Mouse (Mus musculus): ENCODE measurements around the gene Mapkapk2. TPM values are rescaled to one million over a fixed set of nuclear protein-coding genes. Genes with fewer than 3 reads are reported as not detected.

Gene Mapkapk2
- polyA plus RNA-seq, 1 experiment from 2014 or later = 60.3 TPM

- peak; percentile 93 for DNase-seq (ENCODE audit: low spot score)
- no peaks in the 10 kb centered on the region for H3K27me3 ChIP-seq (ENCODE audit: insufficient read depth, poor library complexity, severe bottlenecking)
- 29% methylated on average over 11 of the region's 11 CpGs for WGBS
- no peak overlapping the region for H3K27ac ChIP-seq
- no peak overlapping the region for H3K4me3 ChIP-seq
- H3K36me3 ChIP-seq = peaks cover 19% of the 10 kb centered on the region
- peaks cover 27% of the 10 kb centered on the region for H3K4me1 ChIP-seq
- H3K9me3 ChIP-seq = no peaks in the 10 kb centered on the region
Measured at GRCm38 (mm10) chr1:131125987-131126744, 28.5 kb upstream of the Mapkapk2 start.

DNA sequence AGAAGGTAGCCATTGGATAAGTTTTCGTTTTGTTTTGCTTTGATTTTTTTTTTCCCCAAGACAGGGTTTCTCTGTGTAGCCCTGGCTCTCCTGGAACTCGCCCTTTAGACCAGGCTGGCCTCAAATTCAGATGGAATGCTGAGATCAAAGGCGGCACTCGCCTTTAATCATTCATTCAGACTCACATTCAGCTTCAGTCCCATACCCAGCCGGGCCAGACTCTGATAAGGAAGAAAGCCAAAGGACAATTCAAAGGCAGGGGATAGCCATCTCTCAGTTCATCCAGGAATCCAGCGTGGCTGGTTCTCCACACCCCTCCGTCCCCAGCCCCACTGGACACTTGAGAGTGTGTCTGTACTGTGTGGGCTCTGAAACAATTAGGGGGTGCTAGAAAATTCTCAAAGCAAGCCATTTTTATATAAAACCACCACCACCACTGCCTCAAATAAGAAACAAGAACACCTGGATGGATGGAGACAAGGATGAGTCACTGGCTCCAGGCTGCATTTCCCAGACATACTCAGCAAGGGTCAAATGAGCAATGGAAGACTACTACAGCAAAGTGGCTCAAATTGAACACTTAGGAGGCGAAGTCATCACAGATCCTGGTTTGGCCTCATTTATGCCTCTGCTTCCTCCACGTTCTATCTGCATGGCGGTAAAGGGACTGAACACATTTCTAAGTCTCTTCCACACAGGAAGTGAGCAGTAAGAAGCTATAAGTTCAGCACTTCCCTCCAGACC is 26.1 kb upstream of the Mapkapk2 start:
- no peak overlapping the region; the same call in 1 of the 2 replicates for H3K27ac ChIP-seq
- H3K27me3 ChIP-seq (ENCODE audit: insufficient read depth, poor library complexity, severe bottlenecking) = no peaks in the 10 kb centered on the region
- no peak overlapping the region for H3K4me3 ChIP-seq
- peaks cover 33% of the 10 kb centered on the region for H3K4me1 ChIP-seq
- 56% methylated on average over 10 of the region's 10 CpGs for WGBS
- peaks cover 2% of the 10 kb centered on the region for H3K36me3 ChIP-seq
- no peak for DNase-seq (ENCODE audit: low spot score)
- H3K9me3 ChIP-seq = no peaks in the 10 kb centered on the region

DNA sequence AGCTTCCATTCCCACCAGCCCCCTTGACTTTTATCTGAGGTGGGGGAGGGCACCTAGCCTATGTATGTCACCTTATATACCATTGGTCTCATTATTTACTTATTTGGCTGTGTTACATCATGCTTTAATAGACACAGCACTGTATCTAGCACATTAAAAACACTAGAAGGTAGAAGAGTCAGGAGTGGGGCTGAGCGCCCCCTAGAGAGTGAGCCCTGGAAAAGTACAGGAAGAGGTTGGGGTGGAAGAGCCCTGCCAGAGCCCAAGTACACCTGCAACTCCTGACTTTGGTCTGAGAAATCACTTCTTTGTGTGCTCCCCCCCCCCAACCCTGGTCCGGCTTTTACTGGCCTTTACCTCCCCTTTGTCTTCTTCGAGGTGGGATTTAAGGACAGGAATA is 24.4 kb upstream of the Mapkapk2 start:
- H3K27me3 ChIP-seq (ENCODE audit: insufficient read depth, poor library complexity, severe bottlenecking) = no peaks in the 10 kb centered on the region
- WGBS = 35% methylated on average over 3 of the region's 3 CpGs

DNA sequence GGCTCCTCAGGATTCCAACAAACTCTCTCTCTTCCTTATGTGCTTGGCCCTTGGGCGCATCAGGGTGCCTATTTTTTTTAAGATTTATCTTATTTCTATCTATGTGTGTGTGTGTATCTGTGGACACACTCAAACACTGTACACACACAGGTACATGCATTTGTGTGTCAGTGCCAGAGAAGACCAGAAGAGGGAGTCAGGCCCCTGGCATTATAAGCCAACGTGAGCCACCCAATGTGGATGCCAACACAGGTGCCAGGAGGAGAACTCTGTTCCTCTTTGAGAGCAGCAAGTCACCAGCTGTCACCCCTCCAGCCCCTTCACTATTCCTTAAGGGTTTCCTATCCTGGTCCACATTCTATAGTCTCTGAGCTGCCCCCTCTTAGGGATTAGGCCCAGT is 21.4 kb upstream of the Mapkapk2 start:
- DNase-seq (ENCODE audit: low spot score) = no peak
- Histone ChIP-seq H3K36me3 (no peaks in the 10 kb centered on the region), H3K9me3 (no peaks in the 10 kb centered on the region), H3K27me3 (ENCODE audit: insufficient read depth, poor library complexity, severe bottlenecking) (no peaks in the 10 kb centered on the region), H3K4me1 (peaks cover 36% of the 10 kb centered on the region), H3K27ac (no peak overlapping the region), H3K4me3 (no peak overlapping the region)
- WGBS = 69% methylated on average over 2 of the region's 2 CpGs

More for the DNA sequence above, 24.4 kb upstream of the Mapkapk2 start:
- no peak for DNase-seq (ENCODE audit: low spot score)
- Histone ChIP-seq H3K36me3 (no peaks in the 10 kb centered on the region), H3K9me3 (no peaks in the 10 kb centered on the region), H3K4me1 (peaks cover 39% of the 10 kb centered on the region), H3K27ac (no peak overlapping the region), H3K4me3 (no peak overlapping the region)

- peaks cover 32% of the 10 kb centered on the region for H3K4me1 ChIP-seq
- DNase-seq (ENCODE audit: low spot score) = no peak
- H3K36me3 ChIP-seq = no peaks in the 10 kb centered on the region
- no peaks in the 10 kb centered on the region for H3K9me3 ChIP-seq
- no peaks in the 10 kb centered on the region for H3K27me3 ChIP-seq (ENCODE audit: insufficient read depth, poor library complexity, severe bottlenecking)
- H3K27ac ChIP-seq = 0 out of 2 replicates have a peak overlapping the region, but pooled peaks have one; percentile 2
- no peak overlapping the region for H3K4me3 ChIP-seq
- 57% methylated on average over 10 of the region's 10 CpGs for WGBS
Measured at GRCm38 (mm10) chr1:131118530-131118929, 20.9 kb upstream of the Mapkapk2 start.

DNA sequence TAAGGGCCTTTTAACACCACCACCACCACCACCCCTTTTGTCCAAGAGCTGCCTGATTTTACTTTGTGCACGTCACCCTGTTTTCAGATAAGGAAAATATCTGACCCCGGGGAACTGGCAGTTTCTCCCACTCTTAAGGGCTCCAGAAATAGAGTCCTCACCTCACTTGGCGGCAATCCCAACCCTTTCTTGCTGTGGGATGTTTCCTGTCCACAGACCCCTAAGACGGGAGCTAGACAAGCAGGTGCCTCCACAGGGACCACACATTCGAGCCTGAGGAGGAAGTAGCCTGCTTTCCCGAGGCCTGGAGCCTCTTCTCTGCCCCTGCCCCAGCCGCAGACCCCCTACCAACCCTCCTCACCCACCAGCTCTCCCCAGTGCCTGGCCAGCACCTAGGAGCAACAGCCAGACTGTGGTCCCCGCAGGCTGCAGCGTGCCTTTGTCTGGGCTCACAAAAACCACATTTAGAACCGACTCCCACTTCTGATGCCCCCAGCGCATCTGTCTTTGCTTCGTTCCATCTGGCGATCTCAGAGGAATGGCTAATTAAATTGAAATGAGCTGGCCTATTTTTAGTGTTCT is 18.9 kb upstream of the Mapkapk2 start:
- no peaks in the 10 kb centered on the region for H3K27me3 ChIP-seq (ENCODE audit: insufficient read depth, poor library complexity, severe bottlenecking)
- peak overlapping the region; percentile 80 for H3K27ac ChIP-seq
- H3K9me3 ChIP-seq = no peaks in the 10 kb centered on the region
- H3K36me3 ChIP-seq = no peaks in the 10 kb centered on the region
- DNase-seq (ENCODE audit: low spot score) = peak; percentile 84
- 42% methylated on average over 13 of the region's 13 CpGs for WGBS
- peaks cover 33% of the 10 kb centered on the region for H3K4me1 ChIP-seq
- no peak overlapping the region for H3K4me3 ChIP-seq

DNA sequence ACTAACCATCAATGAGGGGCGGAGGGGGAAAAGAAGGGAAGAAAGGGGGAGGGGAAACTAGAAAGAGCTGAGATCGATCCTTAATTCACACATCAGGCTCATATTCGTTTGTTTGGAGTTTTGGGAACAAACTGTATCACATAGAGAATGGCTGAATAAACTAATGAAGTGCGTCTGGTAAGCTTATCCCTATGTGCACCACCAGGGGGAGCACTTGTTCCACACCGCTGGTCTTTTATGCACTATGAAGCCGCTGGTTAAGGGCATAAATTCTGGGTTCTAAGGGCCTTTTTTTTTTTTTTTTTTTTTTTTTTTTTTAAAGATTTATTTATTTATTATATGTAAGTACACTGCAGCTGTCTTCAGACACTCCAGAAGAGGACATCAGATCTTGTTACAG is 18.3 kb upstream of the Mapkapk2 start:
- H3K27ac ChIP-seq = no peak overlapping the region; the same call in 1 of the 2 replicates

GRCm38 (mm10) chr1:131112576-131112975 is 14.9 kb upstream of the Mapkapk2 start:
- DNase-seq (ENCODE audit: low spot score) = no peak
- H3K4me1 ChIP-seq = peaks cover 38% of the 10 kb centered on the region

More for the DNA sequence above, 18.3 kb upstream of the Mapkapk2 start:
- Histone ChIP-seq H3K4me3 (no peak overlapping the region), H3K36me3 (no peaks in the 10 kb centered on the region), H3K4me1 (peaks cover 33% of the 10 kb centered on the region), H3K9me3 (no peaks in the 10 kb centered on the region), H3K27me3 (ENCODE audit: insufficient read depth, poor library complexity, severe bottlenecking) (no peaks in the 10 kb centered on the region)
- 20% methylated on average over 6 of the region's 6 CpGs for WGBS
- DNase-seq (ENCODE audit: low spot score) = no peak

GRCm38 (mm10) chr1:131110525-131111106 is 13.0 kb upstream of the Mapkapk2 start:
- H3K27me3 ChIP-seq (ENCODE audit: insufficient read depth, poor library complexity, severe bottlenecking) = no peaks in the 10 kb centered on the region
- H3K27ac ChIP-seq = 0 out of 2 replicates have a peak overlapping the region, but pooled peaks have one; percentile 47
- whole genome bisulfite sequencing = 71% methylated on average over 12 of the region's 12 CpGs
- no peaks in the 10 kb centered on the region for H3K36me3 ChIP-seq
- no peak for DNase-seq (ENCODE audit: low spot score)
- H3K9me3 ChIP-seq = no peaks in the 10 kb centered on the region
- peaks cover 29% of the 10 kb centered on the region for H3K4me1 ChIP-seq
- H3K4me3 ChIP-seq = no peak overlapping the region

More at GRCm38 (mm10) chr1:131112576-131112975, 14.9 kb upstream of the Mapkapk2 start:
- Histone ChIP-seq H3K36me3 (no peaks in the 10 kb centered on the region), H3K9me3 (no peaks in the 10 kb centered on the region), H3K4me3 (no peak overlapping the region), H3K27ac (no peak overlapping the region), H3K27me3 (ENCODE audit: insufficient read depth, poor library complexity, severe bottlenecking) (no peaks in the 10 kb centered on the region)
- 23% methylated on average over 6 of the region's 6 CpGs for WGBS

DNA sequence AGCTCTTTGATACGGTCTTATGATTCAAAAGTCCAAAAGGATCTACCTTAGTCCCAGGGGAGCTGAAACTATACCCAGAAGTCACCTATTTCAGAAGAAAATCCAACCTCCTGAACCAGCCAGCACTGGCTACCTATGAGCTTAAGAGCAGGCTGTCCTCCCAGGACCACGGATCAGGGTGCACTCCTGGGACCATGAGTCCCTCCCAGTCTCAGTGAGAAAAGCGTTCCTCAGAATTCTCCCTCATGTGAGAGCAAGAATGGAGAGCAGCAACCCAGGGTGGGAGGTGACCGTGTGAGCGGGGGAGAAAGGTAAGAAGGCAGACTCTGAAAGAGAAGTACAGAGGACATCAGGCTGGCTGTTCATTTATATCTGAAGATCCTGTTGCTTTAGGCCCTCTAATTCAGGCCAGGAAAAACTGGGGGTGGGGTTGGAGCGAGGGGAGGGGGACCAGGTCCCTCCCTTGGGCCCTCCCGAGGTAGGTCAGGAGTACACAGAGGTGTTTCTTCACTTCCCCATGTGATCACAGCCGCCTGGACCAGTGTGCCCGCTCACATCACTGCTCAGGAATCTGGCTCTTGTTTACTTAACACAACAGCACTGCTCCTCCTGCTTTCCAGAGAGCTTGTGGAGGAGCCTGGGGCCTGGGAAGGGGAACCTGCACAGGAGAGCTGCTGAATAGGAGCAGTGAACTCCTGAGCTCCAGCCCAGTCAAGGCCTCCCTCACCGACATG is 10.1 kb upstream of the Mapkapk2 start:
- 43% methylated on average over 10 of the region's 10 CpGs for WGBS
- peak; percentile 86 for DNase-seq (ENCODE audit: low spot score)

GRCm38 (mm10) chr1:131103776-131104424 is 6.3 kb upstream of the Mapkapk2 start:
- Histone ChIP-seq H3K4me3 (0 out of 2 replicates have a peak overlapping the region, but pooled peaks have one; percentile 10), H3K9me3 (no peaks in the 10 kb centered on the region), H3K4me1 (peaks cover 21% of the 10 kb centered on the region), H3K27me3 (ENCODE audit: insufficient read depth, poor library complexity, severe bottlenecking) (no peaks in the 10 kb centered on the region), H3K27ac (no peak overlapping the region), H3K36me3 (no peaks in the 10 kb centered on the region)
- DNase-seq (ENCODE audit: low spot score) = no peak
- WGBS = 49% methylated on average over 10 of the region's 10 CpGs

More for the DNA sequence above, 10.1 kb upstream of the Mapkapk2 start:
- Histone ChIP-seq H3K27me3 (ENCODE audit: insufficient read depth, poor library complexity, severe bottlenecking) (no peaks in the 10 kb centered on the region), H3K36me3 (no peaks in the 10 kb centered on the region), H3K27ac (peak overlapping the region; percentile 81), H3K4me1 (peaks cover 32% of the 10 kb centered on the region), H3K9me3 (no peaks in the 10 kb centered on the region), H3K4me3 (no peak overlapping the region)

DNA sequence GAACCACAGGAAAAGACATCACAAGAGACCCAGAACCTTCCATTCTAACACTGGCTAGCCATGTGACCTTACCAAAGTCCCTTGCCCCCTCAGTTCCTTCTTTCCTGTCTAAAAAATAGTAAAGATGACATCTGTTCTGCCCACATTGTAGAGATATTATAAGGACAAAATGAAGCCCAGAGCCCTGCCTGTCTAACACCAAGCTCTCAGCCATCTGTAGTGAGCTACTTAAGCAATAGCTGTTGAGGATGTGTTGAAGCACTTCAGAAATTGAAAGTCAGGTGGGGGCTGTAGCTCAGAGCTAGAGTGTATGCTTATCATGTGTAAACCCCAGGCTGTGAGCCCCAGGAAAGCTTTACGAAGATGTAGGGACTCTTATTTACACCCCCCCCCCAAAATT is 3.2 kb upstream of the Mapkapk2 start:
- Histone ChIP-seq H3K27me3 (ENCODE audit: insufficient read depth, poor library complexity, severe bottlenecking) (no peaks in the 10 kb centered on the region), H3K36me3 (no peaks in the 10 kb centered on the region), H3K9me3 (no peaks in the 10 kb centered on the region), H3K4me1 (peaks cover 17% of the 10 kb centered on the region), H3K4me3 (no peak overlapping the region), H3K27ac (no peak overlapping the region)
- 79% methylated on average over 1 of the region's 1 CpGs for WGBS
- DNase-seq (ENCODE audit: low spot score) = no peak
